31 mouse cellular contexts compared by ENCODE assay signal in the genomic region with DNA sequence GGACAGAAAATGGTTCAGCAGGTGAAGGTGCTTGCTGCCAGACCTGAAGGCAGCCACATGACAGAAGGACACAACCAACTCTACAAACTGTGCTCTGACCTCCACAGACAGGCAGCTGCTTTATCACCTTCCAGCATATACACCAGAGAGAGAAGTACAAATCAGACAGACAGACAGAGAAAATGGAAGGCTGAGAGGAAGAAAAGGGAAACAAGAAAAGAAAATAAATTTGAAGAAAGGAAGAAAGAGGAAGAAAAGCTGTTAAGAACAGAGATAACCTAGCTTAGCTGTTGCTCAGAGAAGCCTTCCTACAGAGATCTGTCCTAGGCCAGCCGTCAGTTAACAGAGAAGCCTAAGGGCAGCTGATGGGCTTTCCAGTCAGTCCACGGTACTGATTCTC. TPM values are rescaled to one million over a fixed set of nuclear protein-coding genes. Genes with fewer than 3 reads are reported as not detected.
"Had no signal": no experiment of that assay in that cellular context is flagged by ENCODE, and none has a peak within 500 bp of the region (broad histone marks: within the 10 kb centered on the region; RNA-seq: fewer than 3 reads in every experiment).

No protein-coding gene starts in this region.

- H3K4me3 ChIP-seq: heart, adult 2 months; heart, embryonic 13.5 days; heart, embryonic 15.5 days; hindbrain, embryonic 10.5 days; hindbrain, embryonic 12.5 days; layer of hippocampus, adult 2 months; left cerebral cortex, adult 2 months; limb, embryonic 13.5 days; limb, embryonic 15.5 days; liver, embryonic 12.5 days had no signal

- H3K4me2 ChIP-seq: heart, embryonic 11.5 days; heart, embryonic 13.5 days; heart, embryonic 15.5 days; hindbrain, embryonic 12.5 days; hindbrain, embryonic 14.5 days; limb, embryonic 13.5 days; limb, embryonic 15.5 days; liver, embryonic 12.5 days had no signal

- H3K9ac ChIP-seq: heart, embryonic 13.5 days; heart, embryonic 15.5 days; hindbrain, embryonic 12.5 days; hindbrain, embryonic 14.5 days; limb, embryonic 13.5 days; limb, embryonic 15.5 days; liver, embryonic 12.5 days; liver, embryonic 14.5 days had no signal

- H3K27ac ChIP-seq: heart, adult 2 months; heart, embryonic 13.5 days; heart, embryonic 15.5 days; hindbrain, embryonic 10.5 days; hindbrain, embryonic 12.5 days; hindbrain, embryonic 14.5 days; layer of hippocampus, adult 2 months; left cerebral cortex, adult 2 months; limb, embryonic 13.5 days; limb, embryonic 15.5 days; liver, embryonic 12.5 days; liver, embryonic 14.5 days had no signal

- H3K9me3 ChIP-seq: heart, embryonic 15.5 days; hindbrain, embryonic 12.5 days; limb, embryonic 13.5 days; limb, embryonic 15.5 days; liver, embryonic 12.5 days had no signal

- H3K27me3 ChIP-seq: heart, embryonic 13.5 days; heart, embryonic 15.5 days; hindbrain, embryonic 12.5 days; limb, embryonic 13.5 days; limb, embryonic 15.5 days; liver, embryonic 12.5 days had no signal

- DNase-seq: gastrocnemius, postnatal 14 days; gastrocnemius, postnatal 36 days; heart, adult 2 months; heart, postnatal 14 days; heart, postnatal 4 days; kidney, adult 18-20 months; kidney, adult 8-10 months; kidney, postnatal 10 days; kidney, postnatal 25 days; kidney, postnatal 4 days; left cerebral cortex, postnatal 4 days had no signal

- ATAC-seq: hindbrain, embryonic 16.5 days; inflammation-experienced regulatory T-cells, adult 6 months; intestine, embryonic 16.5 days; liver, embryonic 12.5 days had no signal

- H3K4me1 ChIP-seq: heart, embryonic 13.5 days; heart, embryonic 15.5 days; hindbrain, embryonic 12.5 days; limb, embryonic 13.5 days; limb, embryonic 15.5 days had no signal

RNA-seq across cellular contexts. Expression of a gene that starts 32.6 kb away (rescaled TPM):
- total RNA-seq: gastrocnemius, postnatal 36 days; liver, adult 2 months had no signal
- polyA plus RNA-seq: gonadal fat pad, adult 2 months; heart, adult 2 months; heart, embryonic 13.5 days; heart, postnatal 0 days; kidney, embryonic 14.5 days; limb, embryonic 11.5 days; limb, embryonic 15.5 days; liver, adult 2 months; liver, embryonic 12.5 days; liver, embryonic 14.5 days had no signal
